Mouse (Mus musculus): ENCODE data around the gene Stra6. TPM values are rescaled to one million over a fixed set of nuclear protein-coding genes. Genes with fewer than 3 reads are reported as not detected.
A peak's percentile ranks its signal among the peaks of the same experiment; 100 is the strongest.

The Stra6 gene
- total RNA-seq, 2 experiments from 2014 or later: 7.7 to 10.4 TPM

GRCm38 (mm10) chr9:58114019-58114418 is 50.4 kb downstream of the Stra6 start:
- intact Hi-C loops (cut with DNase I): loop anchor here (5.0 kb wide), 1 partner anchor 88 kb away; the partner anchor contains the start of genes Islr and Islr2
- no peak for DNase-seq (ENCODE audit: low spot score in 2 of 2)

DNA sequence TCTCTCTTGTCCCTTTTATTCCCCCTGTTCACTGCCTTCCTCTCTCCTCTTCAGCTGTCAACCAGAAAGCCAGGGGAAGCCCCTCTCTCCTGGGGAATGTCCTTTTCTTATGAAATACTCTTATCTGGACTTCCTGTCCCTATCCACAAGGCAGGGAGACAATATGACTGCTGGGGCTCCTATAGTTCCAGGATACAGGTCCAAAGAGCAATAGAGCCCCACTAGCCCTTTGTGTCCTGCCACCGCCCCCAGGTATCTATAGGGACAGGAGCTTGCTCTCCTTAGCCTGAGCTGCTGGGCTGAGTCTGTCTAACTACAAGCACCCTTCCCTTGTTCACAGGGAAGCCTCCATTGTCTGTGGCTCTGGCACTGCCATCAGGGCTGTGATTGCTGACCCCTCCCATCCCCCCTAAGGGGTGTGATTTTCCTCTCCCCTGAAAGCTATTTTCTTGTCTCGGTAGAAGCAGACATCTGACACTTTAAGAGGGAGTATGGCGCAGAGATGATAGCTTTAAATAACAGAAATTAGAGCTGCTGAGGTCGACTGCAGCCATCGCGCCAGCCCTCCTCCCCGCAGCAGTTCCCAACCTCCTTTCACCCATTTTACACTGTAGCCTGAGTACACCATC is 51.8 kb downstream of the Stra6 start:
- DNase-seq (ENCODE audit: low spot score in 2 of 2): no peak
- intact Hi-C loops (cut with DNase I): no loop called here

GRCm38 (mm10) chr9:58116024-58116651 is 52.5 kb downstream of the Stra6 start:
- peak in 1 of 2 experiments; percentile 37 for DNase-seq (ENCODE audit: low spot score in 2 of 2)
- intact Hi-C loops (cut with DNase I): no loop called here

DNA sequence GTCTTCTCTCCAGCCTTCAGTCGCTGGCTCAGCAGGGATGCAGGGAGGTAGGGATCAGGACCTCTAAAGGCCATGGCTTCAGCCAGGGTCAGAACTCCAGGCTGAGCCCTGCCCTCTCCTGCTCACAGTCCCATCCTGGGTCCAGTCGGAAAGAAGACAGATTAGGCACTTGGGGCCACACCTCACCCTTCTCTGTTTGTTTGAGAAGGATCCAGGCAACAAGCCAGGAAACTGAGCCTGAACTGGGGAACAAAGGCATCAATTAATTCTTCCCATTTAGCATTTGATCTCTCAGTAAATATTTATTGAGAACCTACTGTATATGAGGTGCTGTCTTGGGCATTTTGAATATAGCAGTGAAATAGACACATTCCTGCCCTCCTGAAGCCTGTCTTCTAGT is 55.1 kb downstream of the Stra6 start, which contains the start of gene Ccdc33:
Ccdc33 (minus strand) TSS at position 153 of the 400 bp plus-strand sequence.
- intact Hi-C loops (cut with DNase I): no loop called here

DNA sequence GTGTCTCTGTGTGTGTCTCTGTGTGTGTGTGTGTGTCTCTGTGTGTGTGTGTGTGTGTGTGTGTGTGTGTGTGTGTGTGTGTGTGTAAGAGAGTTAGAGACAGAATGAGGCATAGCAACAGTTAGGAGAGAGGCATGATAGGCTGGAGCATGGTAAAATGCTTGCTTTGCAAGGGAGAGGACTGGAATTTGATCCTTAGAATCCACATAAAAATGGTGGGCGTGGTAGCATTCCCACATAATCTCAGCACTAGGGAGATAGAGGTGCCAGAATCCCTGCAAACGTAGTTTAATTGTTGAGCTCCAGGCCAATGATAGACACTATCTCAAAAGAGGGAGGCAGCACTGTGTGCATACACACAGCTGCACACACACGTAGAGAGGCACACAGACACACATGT is 61.5 kb downstream of the Stra6 start:
- intact Hi-C loops (cut with DNase I): no loop called here
- no peak for DNase-seq (ENCODE audit: low spot score in 2 of 2)

More for the DNA sequence above, 55.1 kb downstream of the Stra6 start, which contains the start of gene Ccdc33:
- no peak for DNase-seq (ENCODE audit: low spot score in 2 of 2)

- intact Hi-C loops (cut with DNase I): no loop called here
- no peak for DNase-seq (ENCODE audit: low spot score in 2 of 2)
Observed at GRCm38 (mm10) chr9:58125811-58126210, 62.2 kb downstream of the Stra6 start.

- intact Hi-C loops (cut with DNase I): no loop called here
- DNase-seq (ENCODE audit: low spot score in 2 of 2): no peak
Observed at GRCm38 (mm10) chr9:58128926-58129413, 65.4 kb downstream of the Stra6 start.

DNA sequence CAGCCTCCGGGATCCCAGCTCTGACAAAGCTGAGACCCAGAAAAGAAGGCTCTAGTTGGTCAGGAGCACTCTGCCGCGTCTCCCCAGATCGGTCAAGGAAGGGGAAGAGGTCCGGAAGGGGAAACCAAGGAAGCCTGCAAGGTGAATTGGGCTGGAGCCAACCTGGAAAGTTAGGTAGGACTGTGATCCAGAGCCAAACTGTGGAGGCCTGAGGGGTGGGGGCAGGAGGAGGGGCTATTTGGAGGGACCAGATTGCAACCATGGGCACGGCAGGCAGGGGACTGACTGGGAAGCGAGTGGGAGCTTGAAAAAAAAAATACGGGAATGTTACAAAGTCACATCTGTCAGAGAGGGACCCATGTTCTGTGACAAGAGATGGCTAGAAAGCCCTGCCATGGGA is 65.9 kb downstream of the Stra6 start:
- intact Hi-C loops (cut with DNase I): no loop called here
- no peak for DNase-seq (ENCODE audit: low spot score in 2 of 2)

DNA sequence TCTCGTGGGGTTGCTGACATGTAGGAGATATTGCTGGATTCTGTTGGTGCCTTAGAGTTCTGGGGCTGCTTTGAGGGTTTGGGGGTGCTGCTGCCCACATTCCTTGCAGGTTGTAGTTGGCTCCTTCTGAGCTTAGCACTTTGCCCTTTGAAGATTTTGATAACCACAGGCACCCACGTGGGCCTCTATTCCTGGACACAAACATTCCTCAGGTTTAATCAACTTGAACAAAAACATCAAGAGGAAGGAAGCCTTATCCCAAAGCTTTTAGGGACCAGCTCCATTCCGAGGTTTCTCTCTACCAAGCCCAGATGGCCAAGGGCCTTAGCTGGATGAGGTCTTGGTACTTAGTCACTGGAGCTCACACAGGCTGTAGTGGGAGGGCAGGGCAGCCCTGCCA is 67.3 kb downstream of the Stra6 start:
- intact Hi-C loops (cut with DNase I): no loop called here
- DNase-seq (ENCODE audit: low spot score in 2 of 2): no peak

DNA sequence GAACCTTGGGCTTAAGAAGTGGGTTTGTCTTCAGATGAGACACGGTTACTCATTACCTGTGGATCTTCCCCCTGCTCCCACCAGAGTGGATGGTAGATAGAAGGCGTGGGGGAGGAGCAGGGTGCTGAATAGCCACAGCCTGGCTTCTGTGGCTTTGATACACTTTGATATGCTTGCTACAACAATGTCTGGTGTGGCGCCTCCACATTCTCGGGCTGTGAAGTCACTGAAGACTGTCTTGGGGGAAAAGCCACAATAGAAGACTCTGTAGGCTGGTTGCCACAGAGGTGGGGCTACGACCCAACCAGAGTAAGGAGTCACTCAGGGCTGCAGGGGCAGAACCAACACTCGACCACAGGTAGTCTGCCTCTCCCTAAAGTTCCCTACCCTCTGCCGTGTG is 68.1 kb downstream of the Stra6 start:
- no peak for DNase-seq (ENCODE audit: low spot score in 2 of 2)
- intact Hi-C loops (cut with DNase I): no loop called here

DNA sequence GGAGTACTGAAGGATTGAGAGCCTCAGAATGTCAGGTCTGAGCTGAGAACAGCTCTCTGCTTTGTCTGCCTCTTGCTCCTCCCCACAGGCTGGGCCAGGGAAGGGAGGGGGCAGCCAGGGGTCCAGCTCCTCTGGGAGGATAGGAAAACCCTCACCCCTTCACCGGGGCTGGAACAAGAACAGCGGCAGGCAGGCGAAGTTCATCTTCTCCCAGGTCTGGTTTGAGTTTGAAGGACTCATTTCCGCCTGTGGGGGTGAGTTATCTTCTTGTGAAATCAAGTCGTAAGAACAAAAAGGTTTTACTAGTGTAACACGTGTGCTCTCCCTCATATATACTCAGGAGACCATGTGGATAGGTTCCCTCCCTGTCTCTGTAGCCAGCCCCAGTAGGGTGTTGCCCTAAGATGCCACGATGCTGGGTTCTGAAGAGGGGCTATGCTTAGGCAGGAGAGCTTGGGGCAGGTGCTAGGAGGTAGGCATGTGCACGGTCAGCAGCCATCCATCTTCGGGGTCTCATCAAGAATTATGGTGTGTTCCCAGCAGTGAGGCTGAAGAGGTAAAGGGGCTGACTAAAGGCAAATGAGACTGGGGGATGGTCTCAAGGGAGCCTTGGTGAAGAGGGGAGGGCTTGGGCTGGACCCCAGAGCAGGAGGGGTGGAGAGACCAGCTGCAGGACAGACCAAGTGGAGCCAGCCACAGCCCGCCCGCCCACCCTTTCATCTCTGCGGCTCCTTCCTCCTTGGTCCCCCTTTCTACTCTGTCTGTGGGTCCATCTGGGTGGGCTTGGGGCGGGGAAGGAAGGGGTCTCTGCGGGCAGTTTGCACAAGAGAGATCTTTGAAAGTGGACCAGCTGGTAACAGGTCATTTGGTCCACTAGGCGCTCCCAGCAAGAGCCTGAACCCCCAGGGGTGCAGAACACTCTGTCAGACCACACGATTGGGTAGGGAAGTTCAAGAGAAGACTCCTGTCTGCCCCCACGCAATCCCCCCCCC is 70.6 kb downstream of the Stra6 start:
- no peak for DNase-seq (ENCODE audit: low spot score in 2 of 2)
- intact Hi-C loops (cut with DNase I): no loop called here

GRCm38 (mm10) chr9:58134906-58135305 is 71.3 kb downstream of the Stra6 start:
- intact Hi-C loops (cut with DNase I): no loop called here
- no peak for DNase-seq (ENCODE audit: low spot score in 2 of 2)

GRCm38 (mm10) chr9:58135921-58136321 is 72.3 kb downstream of the Stra6 start:
- intact Hi-C loops (cut with DNase I): no loop called here
- DNase-seq (ENCODE audit: low spot score in 2 of 2): no peak

DNA sequence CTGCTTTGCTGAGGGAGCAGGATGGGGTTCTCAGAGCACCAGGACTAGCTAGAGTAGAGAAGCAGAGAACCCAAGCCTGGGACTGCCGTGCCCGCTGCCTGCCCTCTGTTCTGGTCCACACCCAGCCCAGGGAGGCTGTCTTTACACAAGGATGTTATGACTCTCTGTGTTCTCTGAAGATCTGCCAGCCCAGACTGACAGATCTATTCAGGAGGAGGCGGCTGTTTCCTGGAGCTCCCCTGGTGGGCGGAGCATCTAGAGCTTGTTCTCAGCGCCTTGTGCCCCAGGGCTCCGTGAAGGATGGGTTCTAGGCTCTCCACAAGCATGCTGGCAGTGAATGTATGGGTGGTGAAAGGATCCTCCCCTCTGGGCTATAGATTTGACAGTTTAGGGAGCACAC is 76.4 kb downstream of the Stra6 start:
- intact Hi-C loops (cut with DNase I): no loop called here
- DNase-seq (ENCODE audit: low spot score in 2 of 2): peak; percentile 47 to 68

- intact Hi-C loops (cut with DNase I): no loop called here
- no peak for DNase-seq (ENCODE audit: low spot score in 2 of 2)
Observed at GRCm38 (mm10) chr9:58143419-58143818, 79.8 kb downstream of the Stra6 start.

DNA sequence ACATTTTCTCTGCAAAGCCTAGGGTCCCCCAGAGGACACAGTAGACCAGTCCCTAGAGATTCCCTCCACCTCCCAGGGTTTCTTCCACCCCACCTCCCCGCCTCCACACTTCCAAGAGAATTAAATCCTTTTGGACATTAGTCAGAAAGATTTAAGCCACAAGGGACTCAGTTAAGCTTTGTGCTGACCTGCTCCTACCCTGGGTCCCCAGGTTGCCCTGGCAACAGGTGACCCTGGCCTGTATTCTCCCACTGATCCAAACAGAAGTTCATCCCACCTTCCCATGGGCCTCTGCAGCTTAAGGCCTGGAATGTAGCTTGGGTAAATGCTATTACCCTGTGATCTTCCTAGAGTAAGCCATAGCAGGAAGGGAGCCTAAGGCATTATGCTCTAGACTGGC is 81.1 kb downstream of the Stra6 start:
- no peak for DNase-seq (ENCODE audit: low spot score in 2 of 2)
- intact Hi-C loops (cut with DNase I): no loop called here

GRCm38 (mm10) chr9:58145417-58145816 is 81.8 kb downstream of the Stra6 start:
- intact Hi-C loops (cut with DNase I): no loop called here
- DNase-seq (ENCODE audit: low spot score in 2 of 2): no peak

DNA sequence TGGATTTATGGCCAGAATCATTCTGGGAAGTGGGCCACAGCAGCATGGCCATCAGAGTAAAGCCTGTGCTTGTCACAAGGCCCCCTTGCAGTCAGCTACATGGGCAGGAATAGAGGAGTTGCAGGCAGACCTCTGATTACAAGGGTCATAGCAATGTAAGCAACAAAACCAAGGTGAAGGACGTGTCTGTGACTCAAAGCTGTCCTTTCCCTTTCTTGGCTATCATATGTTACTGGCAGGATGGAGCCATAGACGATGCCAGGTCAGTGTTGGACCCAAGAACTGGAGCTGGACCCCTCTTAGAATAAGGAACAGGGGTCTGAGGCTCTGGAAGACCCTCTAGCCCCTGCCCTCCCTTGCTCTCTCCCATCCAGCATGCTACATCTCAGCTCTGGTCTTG is 85.2 kb downstream of the Stra6 start:
- intact Hi-C loops (cut with DNase I): no loop called here

GRCm38 (mm10) chr9:58150733-58151361 is 87.3 kb downstream of the Stra6 start:
- intact Hi-C loops (cut with DNase I): no loop called here
- DNase-seq (ENCODE audit: low spot score in 2 of 2): no peak

More for the DNA sequence above, 85.2 kb downstream of the Stra6 start:
- no peak for DNase-seq (ENCODE audit: low spot score in 2 of 2)
